Mouse (Mus musculus) kidney, embryonic 14.5 days (tissue): ENCODE results near the gene Pbx4. TPM values are rescaled to one million over a fixed set of nuclear protein-coding genes. Genes with fewer than 3 reads are reported as not detected.

ENCODE experiments used
- ATAC-seq: fragments of 200-750 bp; cut with Nextera tagmentation; 2 replicates; pipeline ENCODE4 v1.8.0; 2017; ENCODE audit warnings: moderate number of reproducible peaks, mild to moderate bottlenecking, moderate TSS enrichment, moderate library complexity; ENCODE audit not compliant: low FRiP score, low TSS enrichment
- H3K27ac ChIP-seq: fragments of 300-500 bp; sonication (generic); 2 replicates; pipeline ENCODE4 v1.5.1; 2014; ENCODE audit warnings: low read depth, mild to moderate bottlenecking, low read length, moderate library complexity, mixed read lengths
- H3K27me3 ChIP-seq: fragments of 300-500 bp; sonication (generic); 2 replicates; pipeline ENCODE4 v1.6.1; 2014; ENCODE audit warnings: mild to moderate bottlenecking, low read length; ENCODE audit not compliant: control insufficient read depth, insufficient read depth
- H3K36me3 ChIP-seq: fragments of 300-500 bp; sonication (generic); 2 replicates; pipeline ENCODE4 v1.6.1; 2014; ENCODE audit warnings: low read length, mixed read lengths; ENCODE audit not compliant: control insufficient read depth, insufficient read depth
- H3K4me1 ChIP-seq: fragments of 300-500 bp; sonication (generic); 2 replicates; pipeline ENCODE4 v1.6.1; 2014; ENCODE audit warnings: low read length, mixed read lengths; ENCODE audit not compliant: control insufficient read depth, insufficient read depth
- H3K4me2 ChIP-seq: fragments of 300-500 bp; sonication (generic); replicated peaks from 2 replicates; pipeline ENCODE4 v1.6.1; 2014; ENCODE audit warnings: low read depth, mild to moderate bottlenecking, low read length
- H3K4me3 ChIP-seq: fragments of 300-500 bp; sonication (generic); 2 replicates; pipeline ENCODE4 v1.5.1; 2014; ENCODE audit warnings: mild to moderate bottlenecking, low read length
- H3K9ac ChIP-seq: fragments of 300-500 bp; sonication (generic); 2 replicates; pipeline ENCODE4 v1.6.1; 2014; ENCODE audit warnings: low read depth, mild to moderate bottlenecking, low read length, moderate library complexity
- H3K9me3 ChIP-seq: fragments of 300-500 bp; sonication (generic); 2 replicates; pipeline ENCODE4 v1.6.1; 2016; ENCODE audit warnings: low read length; ENCODE audit not compliant: control insufficient read depth
- WGBS: fragments of 180-500 bp; shearing (Covaris S2); extraction: QIAGEN DNeasy Blood & Tissue Kit; methylation state at CpG from one replicate; pipeline ENCODE4 v1.1.7; 2014; 5-methylcytosine and 5-hydroxymethylcytosine counted together
- polyA plus RNA-seq: library from polyadenylated mRNA; unstranded; fragments of >200 nt; fragmentation: Nextera tagmentation; extraction: Ambion mirVana; gene quantifications from 2 replicates; pipeline ENCODE4 v1.2.1, GENCODE M21; 2014

Gene Pbx4
- polyA plus RNA-seq, 1 experiment from 2014 or later, result 9.7 TPM

DNA sequence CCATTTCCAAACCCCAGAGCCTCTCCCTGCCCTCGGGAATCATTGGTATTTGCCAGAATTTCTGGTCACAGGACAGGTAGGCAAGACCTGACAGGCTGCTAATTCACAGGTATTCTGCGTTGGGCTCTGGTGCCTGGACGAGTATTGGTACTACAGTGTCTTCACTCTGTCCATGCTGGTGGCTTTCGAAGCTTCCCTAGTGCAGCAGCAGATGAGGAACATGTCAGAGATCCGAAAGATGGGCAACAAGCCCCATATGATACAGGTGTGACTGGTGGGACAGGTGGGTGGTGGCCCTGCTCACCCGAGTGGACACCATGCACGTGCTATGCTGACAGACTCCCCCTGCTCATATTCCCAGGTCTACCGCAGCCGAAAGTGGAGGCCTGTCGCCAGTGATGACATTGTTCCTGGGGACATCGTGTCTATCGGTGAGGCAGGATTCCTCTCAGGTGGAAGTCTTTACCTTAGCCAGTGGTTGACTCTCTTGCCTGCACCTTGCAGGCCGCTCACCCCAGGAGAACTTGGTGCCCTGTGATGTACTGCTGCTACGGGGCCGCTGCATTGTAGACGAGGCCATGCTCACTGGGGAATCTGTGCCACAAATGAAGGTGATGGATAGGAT lies 35.5 kb upstream of the Pbx4 start:
- no peak overlapping the region for H3K4me2 ChIP-seq
- H3K27ac ChIP-seq, result no peak overlapping the region
- ATAC-seq, result no peak
- H3K4me3 ChIP-seq, result no peak overlapping the region
- peaks cover 11% of the 10 kb centered on the region for H3K4me1 ChIP-seq
- no peaks in the 10 kb centered on the region for H3K9me3 ChIP-seq
- peaks cover 84% of the 10 kb centered on the region for H3K36me3 ChIP-seq
- 96% methylated on average over 16 of the region's 16 CpGs for WGBS
- H3K27me3 ChIP-seq, result no peaks in the 10 kb centered on the region
- H3K9ac ChIP-seq, result no peak overlapping the region

DNA sequence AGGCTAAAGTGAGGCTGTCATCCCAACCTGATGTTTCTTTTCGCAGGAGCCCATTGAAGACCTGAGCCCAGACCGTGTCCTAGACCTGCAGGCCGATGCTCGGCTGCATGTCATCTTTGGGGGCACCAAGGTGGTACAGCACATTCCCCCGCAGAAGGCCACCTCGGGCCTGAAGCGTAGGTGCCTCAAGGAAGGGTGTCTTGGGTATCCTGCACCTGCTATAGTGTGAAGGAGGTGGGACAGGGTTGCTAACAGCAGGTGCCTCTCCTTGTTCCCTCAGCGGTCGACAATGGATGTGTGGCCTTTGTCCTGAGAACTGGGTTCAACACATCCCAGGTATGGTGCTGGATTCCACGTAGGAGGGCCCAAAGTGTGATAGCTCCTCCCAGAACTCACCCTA lies 34.6 kb upstream of the Pbx4 start:
- H3K9ac ChIP-seq, result no peak overlapping the region
- H3K27ac ChIP-seq, result no peak overlapping the region
- H3K4me2 ChIP-seq, result no peak overlapping the region
- H3K4me1 ChIP-seq, result peaks cover 3% of the 10 kb centered on the region
- ATAC-seq, result no peak
- H3K9me3 ChIP-seq, result no peaks in the 10 kb centered on the region
- WGBS, result 95% methylated on average over 10 of the region's 10 CpGs
- H3K27me3 ChIP-seq, result no peaks in the 10 kb centered on the region
- H3K4me3 ChIP-seq, result no peak overlapping the region
- H3K36me3 ChIP-seq, result peaks cover 93% of the 10 kb centered on the region

DNA sequence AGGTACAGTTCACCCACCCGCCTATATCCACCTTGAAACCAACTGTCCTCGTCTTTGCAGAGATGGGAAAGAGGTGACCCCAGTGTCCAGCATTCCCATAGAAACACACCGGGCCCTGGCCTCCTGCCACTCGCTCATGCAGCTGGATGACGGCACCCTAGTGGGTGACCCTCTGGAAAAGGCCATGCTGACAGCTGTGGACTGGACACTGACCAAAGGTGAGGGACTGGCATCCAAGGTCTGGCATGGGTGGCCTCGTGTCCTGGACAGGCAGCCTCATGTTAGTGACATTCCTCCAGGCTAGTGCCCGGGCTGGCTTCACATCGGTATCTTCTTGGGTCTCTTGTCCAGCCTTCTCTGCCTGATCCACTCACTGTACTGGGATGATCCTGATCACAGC lies 33.0 kb upstream of the Pbx4 start:
- H3K9me3 ChIP-seq, result no peaks in the 10 kb centered on the region
- no peak for ATAC-seq
- 91% methylated on average over 8 of the region's 8 CpGs for WGBS
- no peak overlapping the region for H3K27ac ChIP-seq
- H3K4me3 ChIP-seq, result no peak overlapping the region
- H3K9ac ChIP-seq, result no peak overlapping the region
- no peaks in the 10 kb centered on the region for H3K27me3 ChIP-seq
- H3K36me3 ChIP-seq, result peaks cover 98% of the 10 kb centered on the region
- no peaks in the 10 kb centered on the region for H3K4me1 ChIP-seq
- H3K4me2 ChIP-seq, result no peak overlapping the region

DNA sequence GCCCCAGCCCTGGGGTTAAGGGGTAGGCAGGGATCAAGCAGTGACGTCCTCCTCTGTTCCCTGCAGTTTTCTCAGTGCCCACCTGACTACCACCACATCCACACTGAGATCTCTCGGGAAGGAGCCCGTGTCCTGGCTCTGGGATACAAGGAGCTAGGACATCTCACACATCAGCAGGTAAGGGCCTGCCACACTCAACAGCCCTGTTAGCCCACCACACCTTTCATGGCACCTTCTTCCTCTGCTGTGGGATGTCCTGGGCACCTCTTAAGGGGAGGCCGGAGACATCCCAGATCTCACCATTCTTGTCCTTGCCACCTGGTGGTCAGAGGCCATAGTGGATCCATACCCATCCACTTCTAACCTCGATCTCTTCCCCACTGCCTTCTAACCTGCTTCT lies 32.3 kb upstream of the Pbx4 start:
- WGBS, result 98% methylated on average over 5 of the region's 5 CpGs
- no peaks in the 10 kb centered on the region for H3K9me3 ChIP-seq

DNA sequence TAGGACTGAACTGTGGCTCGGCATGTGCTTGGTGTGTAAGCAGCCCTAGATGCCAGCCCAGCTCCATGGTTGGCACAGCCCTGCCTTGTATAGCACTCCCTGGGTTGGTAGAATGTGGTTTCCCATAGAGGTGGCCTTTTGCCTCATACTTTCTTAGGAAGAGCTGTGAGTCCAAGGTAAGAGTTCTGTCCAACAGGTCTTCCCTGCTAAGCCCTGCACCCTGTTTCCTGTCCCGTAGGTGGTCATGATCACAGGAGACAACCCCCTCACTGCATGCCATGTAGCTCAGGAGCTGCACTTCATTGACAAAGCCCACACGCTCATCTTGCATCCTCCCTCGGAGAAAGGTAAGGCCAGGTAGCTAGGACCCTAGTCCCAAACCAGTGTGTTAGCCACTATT lies 30.5 kb upstream of the Pbx4 start:
- H3K27me3 ChIP-seq, result no peaks in the 10 kb centered on the region
- no peaks in the 10 kb centered on the region for H3K9me3 ChIP-seq
- H3K4me2 ChIP-seq, result no peak overlapping the region
- H3K9ac ChIP-seq, result no peak overlapping the region
- no peaks in the 10 kb centered on the region for H3K4me1 ChIP-seq
- WGBS, result 94% methylated on average over 4 of the region's 4 CpGs
- peaks cover 96% of the 10 kb centered on the region for H3K36me3 ChIP-seq
- no peak overlapping the region for H3K4me3 ChIP-seq
- no peak overlapping the region for H3K27ac ChIP-seq
- ATAC-seq, result no peak

More for the DNA sequence above, 32.3 kb upstream of the Pbx4 start:
- no peaks in the 10 kb centered on the region for H3K27me3 ChIP-seq
- H3K4me2 ChIP-seq, result no peak overlapping the region
- no peak overlapping the region for H3K27ac ChIP-seq
- no peak for ATAC-seq
- H3K4me1 ChIP-seq, result no peaks in the 10 kb centered on the region
- peaks cover 96% of the 10 kb centered on the region for H3K36me3 ChIP-seq
- no peak overlapping the region for H3K9ac ChIP-seq
- H3K4me3 ChIP-seq, result no peak overlapping the region

DNA sequence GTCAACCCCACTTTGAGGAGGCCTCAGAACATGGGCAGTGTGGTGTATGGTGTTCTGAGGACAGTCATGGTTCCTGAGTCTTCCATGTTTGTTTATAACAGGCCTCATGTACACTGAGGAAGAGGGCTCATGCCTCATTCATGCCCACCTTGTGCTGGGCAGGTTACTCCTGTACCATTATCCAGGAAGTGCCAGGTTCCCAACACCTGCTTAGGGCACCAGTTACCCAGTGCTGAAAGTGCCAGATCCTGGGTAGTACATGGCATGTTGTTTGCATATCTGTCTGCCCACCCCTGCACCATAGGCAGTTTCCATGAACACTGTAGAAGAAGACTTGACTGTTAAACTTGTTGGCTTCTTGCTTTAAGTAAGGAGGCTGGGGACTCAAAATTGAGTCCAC lies 30.1 kb upstream of the Pbx4 start:
- Histone ChIP-seq H3K36me3 (peaks cover 96% of the 10 kb centered on the region), H3K27ac (no peak overlapping the region), H3K27me3 (no peaks in the 10 kb centered on the region), H3K4me1 (no peaks in the 10 kb centered on the region), H3K4me3 (no peak overlapping the region), H3K4me2 (no peak overlapping the region), H3K9ac (no peak overlapping the region), H3K9me3 (no peaks in the 10 kb centered on the region)
- no peak for ATAC-seq

DNA sequence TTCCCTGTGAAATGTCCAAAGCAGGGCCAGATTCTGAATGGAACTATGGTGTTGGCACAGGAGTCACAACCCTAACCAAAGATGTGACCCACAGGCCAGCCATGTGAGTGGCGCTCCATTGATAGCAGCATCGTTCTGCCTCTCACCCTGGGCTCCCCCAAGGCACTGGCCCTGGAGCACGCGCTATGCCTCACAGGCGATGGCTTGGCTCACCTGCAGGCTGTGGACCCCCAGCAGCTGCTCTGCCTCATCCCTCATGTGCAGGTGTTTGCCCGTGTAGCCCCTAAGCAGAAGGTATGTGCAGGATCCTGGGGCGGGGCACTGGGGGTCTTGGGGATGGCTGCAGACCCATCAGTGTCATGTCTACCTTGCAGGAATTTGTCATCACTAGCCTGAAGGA lies 28.9 kb upstream of the Pbx4 start:
- WGBS, result 96% methylated on average over 7 of the region's 7 CpGs
- no peak overlapping the region for H3K9ac ChIP-seq
- H3K27me3 ChIP-seq, result no peaks in the 10 kb centered on the region
- H3K9me3 ChIP-seq, result no peaks in the 10 kb centered on the region
- no peak overlapping the region for H3K4me2 ChIP-seq
- no peaks in the 10 kb centered on the region for H3K4me1 ChIP-seq
- peaks cover 95% of the 10 kb centered on the region for H3K36me3 ChIP-seq
- no peak overlapping the region for H3K27ac ChIP-seq
- no peak for ATAC-seq
- H3K4me3 ChIP-seq, result no peak overlapping the region

DNA sequence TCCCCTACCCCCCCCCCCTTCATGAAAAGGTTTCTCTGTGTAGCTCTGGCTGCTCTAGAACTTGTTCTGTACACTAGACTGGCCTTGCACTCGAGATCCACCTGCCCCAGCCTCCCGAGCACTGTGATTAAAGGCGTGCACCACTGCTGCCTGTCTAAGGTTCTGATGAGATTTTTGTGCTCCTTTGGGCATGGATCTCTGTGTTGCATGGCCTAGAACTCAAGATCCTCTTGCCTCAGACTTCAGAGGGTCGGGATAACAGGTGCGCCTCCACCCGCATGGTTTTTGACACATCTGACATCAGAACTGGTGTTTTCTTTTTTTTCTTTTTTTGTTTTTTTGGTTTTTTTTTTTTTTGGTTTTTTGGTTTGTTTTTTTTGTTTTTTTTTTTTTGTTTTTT lies 27.8 kb upstream of the Pbx4 start:
- Histone ChIP-seq H3K9me3 (no peaks in the 10 kb centered on the region), H3K4me2 (no peak overlapping the region), H3K9ac (no peak overlapping the region), H3K27me3 (no peaks in the 10 kb centered on the region), H3K4me3 (no peak overlapping the region), H3K36me3 (peaks cover 83% of the 10 kb centered on the region), H3K27ac (no peak overlapping the region), H3K4me1 (0 out of 2 replicates have a peak, but pooled peaks cover 4% of the 10 kb centered on the region)
- 94% methylated on average over 6 of the region's 6 CpGs for WGBS
- no peak for ATAC-seq

DNA sequence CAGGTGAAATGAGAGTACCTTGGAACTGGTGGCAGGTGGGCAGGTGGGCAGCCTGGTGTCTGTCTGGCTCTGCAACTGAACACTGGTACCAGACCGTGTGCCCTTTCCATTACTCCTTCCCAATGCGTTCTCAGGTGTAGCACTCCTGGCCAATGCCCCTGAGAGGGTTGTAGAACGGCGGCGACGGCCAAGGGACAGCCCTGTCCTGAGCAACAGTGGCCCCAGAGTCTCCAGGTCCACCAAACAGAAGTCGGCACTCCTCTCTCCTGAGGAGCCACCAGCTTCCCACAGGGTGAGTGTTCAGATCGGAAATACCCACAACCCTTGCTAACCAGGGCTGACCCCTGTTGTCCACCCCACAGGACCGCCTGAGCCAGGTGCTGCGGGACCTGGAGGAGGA lies 27.2 kb upstream of the Pbx4 start:
- Histone ChIP-seq H3K9me3 (no peaks in the 10 kb centered on the region), H3K36me3 (peaks cover 77% of the 10 kb centered on the region), H3K27ac (no peak overlapping the region), H3K4me2 (no peak overlapping the region), H3K27me3 (no peaks in the 10 kb centered on the region), H3K4me1 (0 out of 2 replicates have a peak, but pooled peaks cover 4% of the 10 kb centered on the region), H3K4me3 (no peak overlapping the region), H3K9ac (no peak overlapping the region)
- no peak for ATAC-seq
- WGBS, result 95% methylated on average over 10 of the region's 10 CpGs
